Mouse (Mus musculus): ENCODE measurements around the gene Prkag3. TPM values are rescaled to one million over a fixed set of nuclear protein-coding genes. Genes with fewer than 3 reads are reported as not detected.

Prkag3 gene
- polyA plus RNA-seq, 1 experiment from 2014 or later, result 0.39 TPM

DNA sequence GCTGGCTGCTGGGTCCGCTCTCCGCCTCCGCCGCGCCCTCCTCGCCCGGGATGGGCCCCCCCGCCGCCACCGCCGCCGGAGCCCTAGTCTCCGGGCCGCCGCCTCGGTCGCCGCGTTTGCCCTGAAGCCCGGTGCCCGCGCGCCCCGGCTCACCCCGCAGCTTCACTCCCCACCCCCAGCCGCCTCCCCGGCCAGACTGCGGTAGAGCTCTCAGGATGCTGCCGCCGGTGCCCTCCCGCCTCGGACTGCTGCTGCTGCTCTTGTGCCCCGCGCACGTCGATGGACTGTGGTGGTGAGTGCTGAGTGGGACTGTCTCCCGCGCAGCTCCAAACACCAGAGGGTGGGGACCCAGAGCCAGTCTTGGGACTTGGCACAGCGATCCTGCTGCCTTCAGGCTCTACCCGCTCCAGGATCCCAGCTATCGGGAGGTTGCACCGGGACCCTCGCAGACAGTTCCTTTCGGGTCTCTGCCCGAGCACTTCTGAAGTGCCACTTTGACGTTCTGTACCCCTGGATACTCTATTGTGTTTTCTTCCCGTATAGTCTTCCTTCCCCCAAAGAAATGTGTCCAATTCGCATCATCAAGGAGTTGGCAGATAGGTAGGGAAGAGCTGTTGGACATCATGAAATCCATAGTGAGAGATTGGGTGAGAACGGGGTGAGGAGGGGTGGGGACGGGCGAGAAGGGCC is 23.1 kb upstream of the Prkag3 start:
- H3K27ac ChIP-seq (ENCODE audit: low read depth, low read length), result no peak overlapping the region
- H3K9ac ChIP-seq (ENCODE audit: low read length), result no peak overlapping the region
- ATAC-seq (replicated peaks; ENCODE audit: low FRiP score) (no peak), DNase-seq (ENCODE audit: low spot score) (no peak)
- WGBS, result under 1% methylated on average over 32 of the region's 51 CpGs
- H3K4me1 ChIP-seq (replicated peaks; ENCODE audit: control insufficient read depth, insufficient read depth, low read length), result peaks cover 10% of the 10 kb centered on the region
- peak overlapping the region; percentile 41 for H3K4me3 ChIP-seq (ENCODE audit: low read depth, low read length)
- no peaks in the 10 kb centered on the region for H3K9me3 ChIP-seq (ENCODE audit: control insufficient read depth, low read length)
- peak overlapping the region; percentile 79 for H3K4me2 ChIP-seq (ENCODE audit: low read depth, low read length, severe bottlenecking)
- H3K27me3 ChIP-seq (ENCODE audit: control insufficient read depth, insufficient read depth, low read length), result peaks cover 76% of the 10 kb centered on the region
- no peaks in the 10 kb centered on the region for H3K36me3 ChIP-seq (ENCODE audit: control insufficient read depth, insufficient read depth, low read length)

DNA sequence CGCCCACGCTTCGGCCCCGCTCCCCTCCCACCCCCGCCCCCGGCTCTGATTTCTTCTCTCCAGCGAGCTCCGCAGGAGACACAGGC is 22.7 kb upstream of the Prkag3 start, which contains the start of gene Wnt6:
Gene Wnt6, plus strand, starts transcription at position 48 of the 86 bp plus-strand sequence.
- no peaks in the 10 kb centered on the region for H3K9me3 ChIP-seq (ENCODE audit: control insufficient read depth, low read length)
- 0% methylated on average over 2 of the region's 8 CpGs for WGBS
- H3K4me3 ChIP-seq (ENCODE audit: low read depth, low read length), result peak within 1 kb of the TSS; percentile 41
- no peak within 1 kb of the TSS for H3K9ac ChIP-seq (ENCODE audit: low read length)
- no peak for DNase-seq (ENCODE audit: low spot score)
- peaks cover 10% of the 10 kb centered on the region for H3K4me1 ChIP-seq (replicated peaks; ENCODE audit: control insufficient read depth, insufficient read depth, low read length)
- ATAC-seq (replicated peaks; ENCODE audit: low FRiP score), result no peak
- H3K27me3 ChIP-seq (ENCODE audit: control insufficient read depth, insufficient read depth, low read length), result peaks cover 72% of the 10 kb centered on the region
- H3K27ac ChIP-seq (ENCODE audit: low read depth, low read length), result no peak within 1 kb of the TSS
- peak within 1 kb of the TSS; percentile 79 for H3K4me2 ChIP-seq (ENCODE audit: low read depth, low read length, severe bottlenecking)
- no peaks in the 10 kb centered on the region for H3K36me3 ChIP-seq (ENCODE audit: control insufficient read depth, insufficient read depth, low read length)

DNA sequence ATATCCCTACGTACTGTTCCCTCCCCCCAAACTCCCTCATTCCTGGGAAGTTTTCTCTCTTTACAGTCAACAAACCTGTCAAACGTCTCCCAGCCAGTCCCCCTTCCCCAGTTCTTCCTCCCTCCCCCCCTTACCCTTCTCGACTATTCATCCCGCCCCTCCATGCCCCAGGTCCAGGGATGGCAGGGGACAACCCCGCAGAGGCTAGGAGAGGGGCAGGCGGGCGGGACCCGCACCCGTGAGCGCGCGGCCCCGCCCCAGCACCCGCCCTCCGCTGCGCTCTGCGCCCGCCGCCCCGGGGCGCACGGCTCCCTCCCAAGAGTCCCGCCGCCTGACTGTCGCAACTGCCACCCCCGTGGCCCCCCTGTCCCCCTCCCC is 22.4 kb upstream of the Prkag3 start:
- Histone ChIP-seq H3K4me1 (replicated peaks; ENCODE audit: control insufficient read depth, insufficient read depth, low read length) (peaks cover 10% of the 10 kb centered on the region), H3K4me2 (ENCODE audit: low read depth, low read length, severe bottlenecking) (peak overlapping the region; percentile 79), H3K9ac (ENCODE audit: low read length) (no peak overlapping the region), H3K4me3 (ENCODE audit: low read depth, low read length) (peak overlapping the region; percentile 41), H3K9me3 (ENCODE audit: control insufficient read depth, low read length) (no peaks in the 10 kb centered on the region), H3K36me3 (ENCODE audit: control insufficient read depth, insufficient read depth, low read length) (no peaks in the 10 kb centered on the region), H3K27me3 (ENCODE audit: control insufficient read depth, insufficient read depth, low read length) (peaks cover 72% of the 10 kb centered on the region), H3K27ac (ENCODE audit: low read depth, low read length) (no peak overlapping the region)
- ATAC-seq (replicated peaks; ENCODE audit: low FRiP score) (0 out of 2 replicates have a peak, but pooled peaks have one; percentile 18), DNase-seq (ENCODE audit: low spot score) (peak; percentile 55)
- WGBS, result under 1% methylated on average over 26 of the region's 26 CpGs

DNA sequence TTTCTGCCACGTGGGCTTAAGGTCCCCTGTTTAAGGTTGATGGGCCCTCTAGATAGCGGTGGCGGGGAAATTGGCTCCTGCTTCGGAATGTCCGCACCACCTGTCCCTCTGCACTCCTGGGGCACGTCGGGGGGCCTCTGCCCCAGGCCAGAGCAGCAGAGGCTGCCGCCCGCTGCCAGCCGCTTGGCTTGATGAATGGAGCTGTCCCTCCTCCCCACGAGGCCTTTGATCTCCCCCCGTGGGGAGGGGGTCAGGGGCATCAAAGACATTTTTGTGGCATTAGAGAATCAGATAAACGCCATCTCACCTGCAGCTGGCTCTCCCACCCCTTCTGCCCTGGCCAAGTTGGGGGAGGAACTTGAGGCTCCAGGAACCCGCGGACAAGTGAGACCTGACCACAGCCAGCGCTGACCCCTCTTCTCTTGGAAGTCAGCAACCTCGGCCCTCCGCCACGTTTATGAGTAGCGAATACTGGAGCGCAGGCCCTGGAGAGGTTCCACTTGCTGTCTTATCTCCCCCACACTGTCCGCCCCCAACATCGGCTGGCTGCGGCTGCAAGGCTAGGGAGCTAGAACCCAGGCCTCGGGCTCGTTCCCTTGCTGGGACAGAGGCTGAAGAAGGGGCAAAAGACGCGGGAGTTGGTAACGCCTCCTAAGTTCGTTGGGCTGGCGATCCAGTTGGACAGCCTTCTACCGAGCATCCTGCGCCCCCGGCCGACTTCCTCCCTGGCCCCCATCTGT is 21.9 kb upstream of the Prkag3 start:
- DNase-seq (ENCODE audit: low spot score), result peak; percentile 63
- WGBS, result 2% methylated on average over 35 of the region's 35 CpGs
- H3K4me2 ChIP-seq (ENCODE audit: low read depth, low read length, severe bottlenecking), result peak overlapping the region; percentile 79
- peaks cover 10% of the 10 kb centered on the region for H3K4me1 ChIP-seq (replicated peaks; ENCODE audit: control insufficient read depth, insufficient read depth, low read length)
- no peak overlapping the region for H3K9ac ChIP-seq (ENCODE audit: low read length)
- no peak overlapping the region for H3K27ac ChIP-seq (ENCODE audit: low read depth, low read length)
- H3K4me3 ChIP-seq (ENCODE audit: low read depth, low read length), result peak overlapping the region; percentile 41
- no peaks in the 10 kb centered on the region for H3K36me3 ChIP-seq (ENCODE audit: control insufficient read depth, insufficient read depth, low read length)
- H3K27me3 ChIP-seq (ENCODE audit: control insufficient read depth, insufficient read depth, low read length), result peaks cover 69% of the 10 kb centered on the region
- no peaks in the 10 kb centered on the region for H3K9me3 ChIP-seq (ENCODE audit: control insufficient read depth, low read length)
- ATAC-seq (replicated peaks; ENCODE audit: low FRiP score), result 0 out of 2 replicates have a peak, but pooled peaks have one; percentile 19

DNA sequence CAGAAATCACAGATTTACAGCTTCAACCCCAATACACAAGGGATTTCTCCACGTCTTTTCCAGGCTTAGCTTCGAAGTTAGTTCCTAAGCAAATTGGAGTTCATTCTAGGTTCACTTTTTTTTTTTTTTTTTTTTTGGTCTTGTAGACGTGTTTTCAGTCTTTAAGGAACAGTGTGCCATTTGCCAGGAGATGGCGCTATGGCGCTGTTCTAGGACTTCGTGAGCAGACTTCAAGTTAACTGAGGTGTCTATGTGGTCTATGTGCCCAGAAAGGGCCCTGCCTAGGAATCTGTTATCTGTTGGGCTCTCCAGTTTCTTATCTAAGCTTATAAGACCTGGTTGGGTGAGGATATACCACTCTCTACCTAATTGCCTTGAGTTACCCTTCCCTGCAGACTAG is 14.1 kb upstream of the Prkag3 start:
- no peak overlapping the region for H3K4me2 ChIP-seq (ENCODE audit: low read depth, low read length, severe bottlenecking)
- ATAC-seq (replicated peaks; ENCODE audit: low FRiP score) (no peak), DNase-seq (ENCODE audit: low spot score) (peak; percentile 88)
- 7% methylated on average over 6 of the region's 6 CpGs for WGBS
- H3K9ac ChIP-seq (ENCODE audit: low read length), result no peak overlapping the region
- H3K27me3 ChIP-seq (ENCODE audit: control insufficient read depth, insufficient read depth, low read length), result peaks cover 2% of the 10 kb centered on the region; the same call in 1 of the 2 replicates
- no peaks in the 10 kb centered on the region for H3K9me3 ChIP-seq (ENCODE audit: control insufficient read depth, low read length)
- H3K27ac ChIP-seq (ENCODE audit: low read depth, low read length), result no peak overlapping the region
- H3K36me3 ChIP-seq (ENCODE audit: control insufficient read depth, insufficient read depth, low read length), result no peaks in the 10 kb centered on the region
- H3K4me3 ChIP-seq (ENCODE audit: low read depth, low read length), result no peak overlapping the region
- no peaks in the 10 kb centered on the region for H3K4me1 ChIP-seq (replicated peaks; ENCODE audit: control insufficient read depth, insufficient read depth, low read length)

DNA sequence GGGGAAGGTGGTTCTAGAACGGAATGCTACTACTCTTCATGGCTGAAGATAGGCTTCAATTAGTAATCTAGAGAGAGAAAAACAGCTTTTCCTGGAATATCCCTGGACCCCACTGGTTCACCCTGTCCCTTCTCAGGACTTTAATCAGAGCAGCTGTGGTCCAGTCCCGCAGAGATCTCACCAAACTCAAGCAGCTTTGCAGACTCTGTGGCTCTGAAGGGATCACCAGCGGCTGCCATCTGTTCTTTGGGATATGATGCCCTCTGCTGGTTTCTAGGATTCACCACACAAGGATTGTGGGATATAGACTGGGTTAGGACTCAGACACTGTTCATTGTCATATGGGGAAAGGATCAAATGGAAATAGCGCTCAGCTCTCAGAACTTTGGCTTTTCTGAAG is 10.8 kb upstream of the Prkag3 start:
- Histone ChIP-seq H3K27me3 (ENCODE audit: control insufficient read depth, insufficient read depth, low read length) (0 out of 2 replicates have a peak, but pooled peaks cover 2% of the 10 kb centered on the region), H3K36me3 (ENCODE audit: control insufficient read depth, insufficient read depth, low read length) (no peaks in the 10 kb centered on the region), H3K9me3 (ENCODE audit: control insufficient read depth, low read length) (no peaks in the 10 kb centered on the region), H3K4me1 (replicated peaks; ENCODE audit: control insufficient read depth, insufficient read depth, low read length) (no peaks in the 10 kb centered on the region), H3K27ac (ENCODE audit: low read depth, low read length) (no peak overlapping the region), H3K4me2 (ENCODE audit: low read depth, low read length, severe bottlenecking) (no peak overlapping the region), H3K4me3 (ENCODE audit: low read depth, low read length) (no peak overlapping the region), H3K9ac (ENCODE audit: low read length) (no peak overlapping the region)
- WGBS, result 26% methylated on average over 4 of the region's 4 CpGs
- DNase-seq (ENCODE audit: low spot score) (peak; percentile 54), ATAC-seq (replicated peaks; ENCODE audit: low FRiP score) (no peak)

DNA sequence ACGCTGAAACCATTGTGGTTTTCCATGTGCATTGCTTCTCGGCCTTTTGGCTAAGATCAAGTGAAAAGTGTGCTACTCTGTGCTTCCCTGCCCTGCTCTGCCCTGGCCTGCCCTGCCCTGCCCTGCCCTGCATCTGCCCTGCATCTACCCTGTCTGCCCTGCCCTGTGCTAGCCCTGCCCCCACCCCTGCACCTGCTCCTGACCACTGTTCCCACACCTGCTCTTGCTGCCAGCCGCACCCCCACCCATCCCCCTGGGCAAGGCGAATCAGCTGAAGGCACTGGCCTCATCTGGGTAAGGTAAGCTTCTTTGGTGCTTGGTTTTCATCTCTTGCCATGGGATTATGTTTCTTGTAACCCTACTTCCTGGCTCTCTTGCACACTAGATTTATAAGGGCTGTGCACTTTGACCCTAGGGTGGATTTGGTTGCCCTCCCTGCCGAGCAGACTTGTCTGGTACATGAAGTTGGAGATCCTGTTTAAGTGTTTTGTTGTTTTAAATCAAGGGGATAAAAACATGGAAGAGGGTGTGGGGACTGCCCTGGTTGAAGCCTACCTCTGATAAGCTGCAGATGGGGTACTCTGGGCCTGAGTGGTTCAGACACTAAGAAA is 5.3 kb upstream of the Prkag3 start:
- no peak for DNase-seq (ENCODE audit: low spot score)

DNA sequence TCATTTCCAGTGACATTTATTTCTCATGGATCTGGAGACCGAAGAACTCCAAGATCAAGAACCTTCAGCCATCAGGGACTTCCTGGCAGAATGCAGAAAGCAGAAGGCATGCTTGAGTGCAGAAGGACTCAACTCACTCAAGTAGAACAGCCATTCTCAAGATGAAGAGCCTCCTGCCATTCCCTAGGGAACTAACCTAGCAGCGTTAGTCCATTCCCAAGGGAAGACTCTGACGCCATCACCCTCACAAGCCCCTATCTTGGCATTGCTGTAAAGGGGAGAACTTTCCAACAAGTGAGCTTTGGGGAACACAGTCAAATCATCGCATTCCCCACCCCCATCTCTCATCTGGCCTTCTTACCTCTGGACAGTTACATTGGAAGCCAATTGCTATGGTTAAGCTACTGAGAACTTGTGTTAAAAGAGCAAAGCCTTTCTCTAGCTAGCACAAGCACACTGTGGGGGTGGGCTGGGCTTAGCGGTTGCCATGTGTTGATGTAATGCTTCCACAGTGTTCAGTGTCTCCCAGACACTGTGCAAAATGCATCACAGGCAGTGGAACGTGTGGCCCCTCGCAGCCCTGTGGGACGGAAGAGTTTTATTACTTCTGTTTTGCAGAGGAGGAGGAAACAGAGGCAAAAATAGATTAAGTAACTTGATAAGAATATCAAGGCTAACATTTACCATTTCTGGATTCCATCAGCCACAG is 4.4 kb upstream of the Prkag3 start:
- H3K4me1 ChIP-seq (replicated peaks; ENCODE audit: control insufficient read depth, insufficient read depth, low read length), result no peaks in the 10 kb centered on the region
- DNase-seq (ENCODE audit: low spot score) (no peak), ATAC-seq (replicated peaks; ENCODE audit: low FRiP score) (no peak)
- no peak overlapping the region for H3K4me3 ChIP-seq (ENCODE audit: low read depth, low read length)
- no peaks in the 10 kb centered on the region; the same call in 1 of the 2 replicates for H3K27me3 ChIP-seq (ENCODE audit: control insufficient read depth, insufficient read depth, low read length)
- H3K27ac ChIP-seq (ENCODE audit: low read depth, low read length), result no peak overlapping the region
- no peak overlapping the region for H3K4me2 ChIP-seq (ENCODE audit: low read depth, low read length, severe bottlenecking)
- 87% methylated on average over 8 of the region's 8 CpGs for WGBS
- H3K9ac ChIP-seq (ENCODE audit: low read length), result no peak overlapping the region
- no peaks in the 10 kb centered on the region for H3K36me3 ChIP-seq (ENCODE audit: control insufficient read depth, insufficient read depth, low read length)
- H3K9me3 ChIP-seq (ENCODE audit: control insufficient read depth, low read length), result no peaks in the 10 kb centered on the region

More for the DNA sequence above, 5.3 kb upstream of the Prkag3 start:
- no peaks in the 10 kb centered on the region for H3K36me3 ChIP-seq (ENCODE audit: control insufficient read depth, insufficient read depth, low read length)
- no peaks in the 10 kb centered on the region; the same call in 1 of the 2 replicates for H3K27me3 ChIP-seq (ENCODE audit: control insufficient read depth, insufficient read depth, low read length)
- 66% methylated on average over 5 of the region's 5 CpGs for WGBS
- H3K4me2 ChIP-seq (ENCODE audit: low read depth, low read length, severe bottlenecking), result no peak overlapping the region
- no peak for ATAC-seq (replicated peaks; ENCODE audit: low FRiP score)
- H3K27ac ChIP-seq (ENCODE audit: low read depth, low read length), result no peak overlapping the region
- no peak overlapping the region for H3K4me3 ChIP-seq (ENCODE audit: low read depth, low read length)
- H3K4me1 ChIP-seq (replicated peaks; ENCODE audit: control insufficient read depth, insufficient read depth, low read length), result no peaks in the 10 kb centered on the region
- H3K9me3 ChIP-seq (ENCODE audit: control insufficient read depth, low read length), result no peaks in the 10 kb centered on the region
- H3K9ac ChIP-seq (ENCODE audit: low read length), result no peak overlapping the region

All from forebrain, embryonic 11.5 days (tissue).